Mouse (Mus musculus): ENCODE results near the gene Arid5b. TPM values are rescaled to one million over a fixed set of nuclear protein-coding genes. Genes with fewer than 3 reads are reported as not detected.

The Arid5b gene
- total RNA-seq (2014; fragmentation: Nextera tagmentation) = 0.59 and 1.7 TPM in 2 replicates
- total RNA-seq (2017) = 1.2 and 1.6 TPM in 2 replicates

DNA sequence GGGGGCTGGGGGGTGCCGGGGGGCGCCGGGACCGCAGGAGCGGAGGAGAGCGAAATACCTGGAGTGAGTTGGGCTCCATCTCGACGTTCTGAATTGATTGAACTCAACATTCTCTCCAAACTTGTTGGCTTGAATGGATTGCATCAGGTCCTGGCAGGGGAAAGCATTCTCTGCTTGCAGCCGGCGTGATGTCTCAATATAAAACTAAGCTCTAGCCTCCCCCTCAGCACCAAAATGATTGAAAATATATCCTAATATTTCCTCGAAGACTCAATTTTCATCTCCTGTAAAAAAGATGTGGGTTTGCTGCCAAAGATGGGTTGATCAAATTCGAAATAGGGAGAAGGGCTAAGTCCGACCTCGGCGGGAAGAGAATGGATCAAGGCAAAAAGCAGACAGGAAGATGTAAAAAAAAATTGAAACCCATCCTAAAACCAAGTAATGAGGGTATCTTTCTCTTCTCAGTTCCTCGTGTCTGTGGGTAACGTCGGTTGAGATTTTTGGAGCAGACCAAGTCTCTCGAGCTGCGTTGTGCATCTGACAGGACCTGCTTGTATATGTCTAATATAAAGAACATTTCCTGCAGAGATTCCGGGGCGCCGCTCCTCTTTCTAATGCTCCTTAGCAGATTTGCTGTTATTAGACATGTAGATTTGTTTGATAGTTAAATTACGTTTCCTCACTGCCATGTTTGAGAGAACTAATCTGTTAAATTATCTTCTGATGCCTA is at the start of gene Arid5b:
TSS of gene Arid5b (minus strand) at position 109 of the 730 bp plus-strand sequence.
- ATAC-seq (replicated peaks; ENCODE audit: low FRiP score, low TSS enrichment, poor library complexity, severe bottlenecking) = no peak

DNA sequence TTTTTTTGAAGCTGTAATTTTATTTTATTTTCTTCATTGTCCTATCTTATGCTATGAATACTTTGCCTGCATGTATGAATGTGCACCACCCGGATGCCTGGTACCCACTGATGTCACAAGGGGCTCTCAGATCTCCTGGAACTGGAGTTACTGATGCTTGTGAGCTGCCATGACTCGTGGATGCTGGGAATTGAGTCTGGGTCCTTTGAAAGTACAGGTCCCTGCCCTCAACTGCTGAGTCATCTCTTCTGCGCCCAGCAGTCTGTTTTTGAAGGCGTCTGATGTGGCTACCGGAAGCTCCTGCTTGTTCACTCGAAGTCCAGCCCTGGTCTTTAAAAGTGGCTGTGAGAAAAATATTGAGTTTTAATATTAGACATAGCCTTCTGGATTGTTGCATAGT is 46.8 kb upstream of the Arid5b start:
- no peak for ATAC-seq (replicated peaks; ENCODE audit: low FRiP score, low TSS enrichment, poor library complexity, severe bottlenecking)

DNA sequence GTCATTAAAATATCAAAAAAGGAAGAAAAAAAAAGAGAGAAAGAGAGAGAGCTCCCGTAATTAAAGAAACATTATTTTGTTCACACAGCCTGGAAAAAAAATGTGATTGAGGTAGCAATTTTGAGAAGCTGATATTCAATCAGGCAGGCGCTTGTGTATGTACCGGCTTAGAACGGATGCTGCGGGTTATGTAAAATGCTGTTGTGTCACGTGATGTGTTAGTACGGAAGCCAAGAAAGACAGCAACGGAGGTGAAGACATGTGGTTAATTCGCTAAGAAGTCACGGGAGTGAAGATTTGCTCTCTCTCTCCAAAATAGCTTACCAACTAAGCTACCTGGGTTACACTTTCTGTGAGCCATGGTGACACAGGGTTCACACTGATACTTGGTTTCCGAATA is 45.5 kb upstream of the Arid5b start:
- no peak for ATAC-seq (replicated peaks; ENCODE audit: low FRiP score, low TSS enrichment, poor library complexity, severe bottlenecking)

DNA sequence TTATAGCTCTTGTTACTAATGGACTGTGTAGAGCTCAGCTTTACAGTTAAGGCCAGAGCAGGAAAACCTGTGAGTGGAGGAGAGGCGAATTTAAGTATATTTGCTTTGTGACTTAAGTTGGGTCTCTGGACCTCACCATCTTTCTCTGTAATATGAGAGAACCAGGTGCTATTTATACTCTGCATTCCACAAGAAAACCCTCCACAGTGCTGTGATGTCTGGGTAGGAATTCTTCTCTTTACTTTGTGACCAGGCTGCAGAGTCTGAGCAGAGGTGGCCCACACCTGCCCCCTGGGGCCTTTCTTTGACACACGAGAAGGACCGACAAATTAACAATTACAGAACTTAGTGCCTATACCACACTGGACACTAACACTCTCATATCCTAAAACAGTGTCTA is 44.6 kb upstream of the Arid5b start:
- no peak for ATAC-seq (replicated peaks; ENCODE audit: low FRiP score, low TSS enrichment, poor library complexity, severe bottlenecking)

DNA sequence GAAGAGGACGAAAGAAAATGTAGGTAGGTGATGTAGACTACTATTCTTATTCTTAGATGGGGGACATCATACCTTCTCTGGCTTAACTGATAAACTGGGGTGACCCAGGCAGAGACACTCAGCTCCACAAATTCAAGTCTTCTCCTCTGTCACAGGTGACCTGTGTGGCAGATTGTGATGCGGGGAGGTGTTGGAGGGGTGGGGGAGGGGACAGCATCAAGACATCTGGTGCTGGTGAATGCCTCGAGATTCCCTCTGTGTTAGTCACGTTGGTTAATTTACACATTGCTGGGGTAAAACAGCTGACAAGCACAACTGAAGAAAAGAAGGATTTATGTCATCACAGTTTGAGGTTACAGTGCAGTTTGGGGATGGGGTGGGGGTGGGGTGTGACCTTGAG is 42.4 kb upstream of the Arid5b start:
- ATAC-seq (replicated peaks; ENCODE audit: low FRiP score, low TSS enrichment, poor library complexity, severe bottlenecking) = no peak

DNA sequence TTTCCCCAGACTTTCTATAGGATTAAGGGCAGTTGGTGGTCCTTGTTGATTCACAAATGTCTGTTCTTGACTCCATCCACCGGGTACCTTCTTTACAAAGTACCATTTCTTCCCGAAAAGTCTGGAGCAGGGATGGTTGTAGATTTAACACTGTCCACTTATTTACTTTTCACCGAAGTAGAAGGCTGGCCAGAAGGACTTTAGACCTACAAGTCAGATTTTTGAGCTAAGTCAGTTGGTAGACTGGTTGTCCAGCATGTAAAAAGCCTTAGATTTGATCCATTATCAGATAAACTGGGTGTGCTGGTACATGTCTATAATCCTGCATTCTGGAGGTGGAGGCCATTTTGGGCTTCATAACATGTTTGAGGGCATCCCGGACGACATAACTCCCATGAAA is 42.0 kb upstream of the Arid5b start:
- ATAC-seq (replicated peaks; ENCODE audit: low FRiP score, low TSS enrichment, poor library complexity, severe bottlenecking) = no peak

DNA sequence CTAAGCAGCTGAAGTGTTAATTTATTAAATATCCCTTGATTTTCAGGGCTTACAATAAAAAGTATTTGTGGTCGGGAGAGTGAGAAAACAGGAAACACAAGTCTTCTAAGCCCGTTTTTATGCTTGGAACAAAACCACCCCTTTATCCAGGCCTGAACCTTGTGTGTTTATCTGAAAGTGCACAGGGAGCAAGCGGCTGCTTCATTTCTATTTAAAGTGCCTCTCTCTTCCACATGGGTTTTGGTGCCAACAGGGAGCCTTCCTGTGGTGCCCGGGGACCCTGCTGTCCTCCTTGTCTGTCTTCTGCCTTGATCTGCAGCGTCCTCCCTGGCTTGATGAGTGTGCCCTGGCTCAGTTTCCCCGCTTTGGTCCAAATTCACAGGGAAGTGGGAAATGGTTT is 40.9 kb upstream of the Arid5b start:
- ATAC-seq (replicated peaks; ENCODE audit: low FRiP score, low TSS enrichment, poor library complexity, severe bottlenecking) = no peak

DNA sequence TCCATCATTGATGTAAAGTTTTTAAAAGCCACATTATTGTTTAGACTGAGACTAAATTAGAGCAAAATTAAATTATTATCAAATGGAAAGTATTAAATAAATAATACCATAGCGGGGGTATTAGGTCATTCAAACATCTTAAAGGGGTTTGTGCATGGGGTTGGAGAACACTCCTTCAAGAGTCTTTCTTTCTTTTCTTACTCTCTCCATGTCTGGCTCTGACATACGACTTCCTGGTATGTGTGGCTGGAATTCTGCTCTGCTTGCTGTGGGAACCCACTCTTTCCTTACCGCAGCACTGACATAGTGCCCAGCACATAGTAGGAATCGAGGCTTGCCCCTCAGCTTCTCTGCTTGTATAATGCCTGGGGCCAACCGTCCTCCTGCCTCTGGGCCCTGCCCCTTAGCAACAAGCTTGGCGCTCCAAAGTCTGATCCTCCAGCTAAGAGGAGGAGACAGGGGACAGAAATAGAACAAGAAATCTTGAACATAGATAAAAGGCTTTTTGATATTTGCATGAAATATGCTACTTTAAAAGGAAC is 40.0 kb upstream of the Arid5b start:
- no peak for ATAC-seq (replicated peaks; ENCODE audit: low FRiP score, low TSS enrichment, poor library complexity, severe bottlenecking)

DNA sequence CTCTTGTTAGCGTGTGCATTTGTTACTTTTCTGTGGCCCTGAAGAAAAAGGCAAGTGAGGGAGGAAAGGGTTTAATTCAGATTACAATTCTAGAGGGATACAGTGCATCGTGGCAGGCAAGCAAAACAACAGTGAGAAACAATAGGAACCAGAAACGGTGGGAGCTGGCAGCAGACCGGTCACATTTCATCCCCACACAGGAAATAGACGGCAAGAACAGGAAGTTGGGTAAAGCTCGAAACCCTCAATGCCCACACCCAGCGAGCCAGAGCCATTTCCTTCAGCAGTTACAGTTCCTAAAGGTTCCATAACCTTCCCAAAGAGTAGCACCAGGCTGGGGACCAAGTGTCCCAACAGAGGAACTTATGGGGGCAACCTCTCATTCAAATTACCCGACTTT is 34.2 kb upstream of the Arid5b start:
- no peak for ATAC-seq (replicated peaks; ENCODE audit: low FRiP score, low TSS enrichment, poor library complexity, severe bottlenecking)

DNA sequence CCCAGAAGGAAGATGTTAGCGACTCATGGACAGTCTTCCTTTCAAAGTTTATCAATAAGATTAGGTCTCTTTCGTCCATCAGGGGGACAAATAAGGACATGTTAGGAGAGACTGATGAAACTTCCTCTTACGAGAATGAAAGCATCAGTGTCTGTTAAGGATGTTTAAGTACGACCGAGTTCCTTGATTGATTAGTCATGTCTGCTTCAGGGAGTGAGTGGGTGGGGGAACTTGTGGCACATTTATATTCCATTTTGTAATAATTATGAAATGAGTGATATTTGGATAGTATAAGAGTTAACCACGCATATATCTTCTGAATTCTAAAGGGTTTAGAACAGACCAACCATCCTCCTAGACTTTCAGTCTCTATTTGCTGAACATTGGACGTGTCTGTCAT is 22.5 kb upstream of the Arid5b start:
- ATAC-seq (replicated peaks; ENCODE audit: low FRiP score, low TSS enrichment, poor library complexity, severe bottlenecking) = no peak

DNA sequence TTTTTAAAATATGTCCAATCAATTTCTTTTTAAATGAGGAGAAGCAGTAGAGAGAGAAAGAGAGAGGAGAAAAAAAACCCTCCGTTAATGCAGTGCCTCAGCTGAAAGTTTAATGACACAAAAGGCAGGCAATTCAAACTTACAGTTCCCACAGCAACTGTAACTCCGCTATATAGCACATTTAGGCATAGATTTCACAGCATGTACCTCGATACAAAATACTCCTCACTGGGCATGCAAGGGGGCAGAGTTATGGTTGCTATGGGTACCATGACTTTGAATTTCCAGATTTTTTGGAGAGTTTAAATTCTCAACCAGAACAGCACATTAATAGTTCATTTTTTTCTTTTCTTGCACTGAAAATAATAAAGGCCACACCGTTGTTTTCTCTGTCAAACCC is 10.9 kb upstream of the Arid5b start:
- no peak for ATAC-seq (replicated peaks; ENCODE audit: low FRiP score, low TSS enrichment, poor library complexity, severe bottlenecking)

DNA sequence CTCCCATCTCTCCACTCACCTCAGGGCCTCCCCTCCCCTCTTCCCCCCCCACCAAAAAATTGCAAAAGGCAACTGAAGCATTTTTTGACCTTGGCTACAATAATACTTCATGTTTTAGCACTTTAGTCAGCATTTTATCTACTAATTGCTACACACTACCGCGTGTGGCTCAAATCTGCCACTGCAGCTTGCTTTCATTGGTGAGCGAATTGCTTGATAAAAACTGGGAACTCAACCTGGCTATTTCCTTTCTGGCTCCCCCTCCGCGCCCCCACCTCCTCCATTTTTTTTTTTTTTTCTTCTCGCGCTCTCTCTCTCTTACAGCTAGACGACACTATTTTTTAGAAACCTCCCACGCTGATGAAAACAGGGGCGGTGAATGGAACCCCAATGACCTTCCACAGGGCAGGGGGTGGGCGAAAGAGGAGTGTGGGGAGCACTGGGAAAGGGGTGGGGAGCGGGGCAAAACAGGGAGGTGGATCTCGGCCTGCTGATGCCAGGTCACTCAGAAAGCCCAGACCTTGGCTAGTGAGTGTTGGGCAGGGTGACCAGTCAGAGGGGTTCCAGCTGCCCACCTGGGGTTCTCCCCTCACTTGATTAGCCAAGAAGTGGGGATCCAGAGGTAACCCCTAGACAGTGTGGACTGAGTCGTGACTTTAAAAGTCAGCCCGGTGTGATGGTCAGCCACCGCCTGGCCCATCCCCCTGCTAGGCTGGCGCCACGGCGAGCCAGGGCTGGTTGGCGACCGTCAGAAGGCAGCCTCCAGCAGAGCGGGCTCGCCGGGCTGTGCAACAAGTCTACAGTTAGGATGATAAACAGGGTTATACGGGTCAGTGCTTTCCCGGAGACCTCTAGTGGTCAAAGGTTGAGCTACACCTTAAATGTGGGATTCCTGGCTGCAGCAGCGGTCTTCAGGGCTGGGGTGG is 4.2 kb upstream of the Arid5b start:
- peak; percentile 94 for ATAC-seq (replicated peaks; ENCODE audit: low FRiP score, low TSS enrichment, poor library complexity, severe bottlenecking)

DNA sequence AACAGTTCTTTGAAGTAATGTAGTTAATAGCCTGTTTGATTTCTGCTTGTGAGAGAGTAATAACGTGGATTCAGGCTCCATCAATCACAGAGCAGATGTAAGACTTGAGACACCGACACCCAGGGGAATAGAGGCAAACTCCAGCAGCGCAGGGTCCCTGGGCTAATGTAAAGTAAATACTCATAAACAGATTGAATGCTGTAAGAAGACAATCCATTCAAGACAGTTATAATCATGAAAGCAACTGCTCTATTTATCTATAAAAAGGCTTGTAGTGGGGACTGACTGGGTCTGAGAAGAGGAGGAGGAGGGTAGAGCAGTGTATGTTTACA is 3.2 kb upstream of the Arid5b start:
- no peak for ATAC-seq (replicated peaks; ENCODE audit: low FRiP score, low TSS enrichment, poor library complexity, severe bottlenecking)

DNA sequence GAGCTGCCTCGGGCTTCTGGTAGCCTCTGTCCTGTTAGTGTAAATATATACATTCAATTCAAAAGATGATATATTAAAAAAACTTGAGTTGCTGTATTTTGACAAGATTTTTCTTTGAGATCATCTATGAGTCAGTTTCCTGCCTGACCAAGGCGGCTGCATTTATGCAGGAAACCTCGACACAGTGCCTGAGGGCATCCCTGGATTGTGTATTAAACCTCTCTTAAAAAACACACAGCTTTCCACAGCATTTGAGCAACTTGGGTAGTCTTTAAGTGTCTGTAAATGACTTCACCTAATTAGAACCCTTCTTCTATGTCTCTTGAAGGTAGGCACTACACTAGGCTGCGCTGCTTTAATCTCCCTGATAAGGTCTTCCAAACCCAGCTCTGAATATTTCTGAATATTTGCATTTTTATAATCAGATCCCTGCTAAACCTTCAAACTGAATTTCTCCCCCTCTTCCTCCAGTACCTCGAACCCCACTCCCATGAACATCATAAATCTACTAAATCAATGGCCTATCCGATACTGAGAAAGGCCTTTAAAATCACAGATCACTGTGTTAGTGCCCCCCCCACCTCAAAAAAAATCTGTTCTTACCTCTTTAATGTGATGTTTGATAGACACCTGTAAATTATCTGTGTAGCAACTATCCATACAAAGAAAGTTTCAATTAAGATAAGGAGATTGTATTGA is 2.7 kb upstream of the Arid5b start:
- no peak for ATAC-seq (replicated peaks; ENCODE audit: low FRiP score, low TSS enrichment, poor library complexity, severe bottlenecking)

DNA sequence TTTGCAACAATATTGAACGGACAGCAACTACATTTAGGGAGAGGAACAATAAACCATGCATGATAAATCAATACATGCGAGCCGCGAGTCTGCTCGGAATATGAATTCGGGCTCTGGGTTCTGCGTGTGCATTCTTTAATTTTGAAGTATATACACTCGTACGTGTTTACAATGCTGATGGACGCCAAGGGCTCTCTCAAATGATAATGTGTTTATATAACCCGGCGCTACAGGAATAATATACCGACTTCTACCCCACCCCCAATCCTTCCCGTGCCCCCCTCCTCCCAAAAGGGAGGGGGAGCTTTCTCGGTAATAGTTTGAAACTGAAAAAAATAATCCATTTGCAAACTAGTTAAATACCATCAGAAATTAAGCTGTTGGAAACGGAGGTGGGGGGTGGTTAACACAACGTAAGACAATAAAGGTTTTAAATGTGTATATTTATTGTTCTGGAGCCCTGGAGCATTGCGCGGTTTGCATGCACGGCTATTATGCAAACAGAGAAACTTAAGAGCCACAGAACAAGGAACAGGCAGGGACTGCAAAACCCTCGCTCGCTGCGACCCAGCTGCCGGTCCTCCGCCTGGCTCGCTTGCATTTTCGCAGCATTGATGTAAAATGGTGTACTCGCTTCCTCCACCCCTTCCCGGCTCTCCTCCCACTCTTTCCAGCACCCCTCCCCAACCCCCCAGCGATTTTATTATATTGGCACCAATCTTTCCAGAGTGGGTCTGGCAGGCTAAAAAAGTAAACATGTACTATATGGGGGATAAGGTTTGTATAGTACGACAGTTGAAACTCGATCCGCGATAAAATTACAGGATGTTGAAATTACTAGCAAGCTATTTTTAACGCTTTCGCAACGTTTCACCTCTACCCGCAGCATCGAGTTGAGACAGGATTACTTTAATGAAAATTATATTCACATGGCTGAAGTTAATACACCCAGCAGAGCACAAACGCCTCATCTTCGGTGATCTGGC is 1.3 kb upstream of the Arid5b start:
- ATAC-seq (replicated peaks; ENCODE audit: low FRiP score, low TSS enrichment, poor library complexity, severe bottlenecking) = no peak

DNA sequence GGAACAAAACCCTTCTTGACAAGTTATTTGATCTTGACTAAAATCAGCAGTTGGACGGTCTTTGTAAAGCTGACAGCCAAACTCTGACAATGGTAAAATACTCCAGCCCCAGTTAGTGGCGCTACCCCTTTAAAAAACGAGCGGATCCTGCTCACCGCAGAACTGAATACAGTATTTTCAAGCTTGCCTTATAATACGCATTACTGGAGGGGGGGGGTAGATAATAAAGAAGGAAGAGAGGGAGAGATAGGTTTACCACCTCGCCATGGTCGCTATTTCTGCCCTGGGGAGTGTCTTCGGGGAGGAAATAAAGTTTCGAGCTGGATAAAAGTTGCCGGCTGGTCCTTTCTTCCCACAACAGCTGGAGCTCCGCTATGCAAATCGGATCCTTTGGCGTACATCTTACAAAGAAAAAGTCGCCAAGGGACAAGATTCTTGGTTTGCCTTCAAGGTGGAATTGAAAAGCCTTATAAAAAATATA is 829 bp downstream of the Arid5b start:
- ATAC-seq (replicated peaks; ENCODE audit: low FRiP score, low TSS enrichment, poor library complexity, severe bottlenecking) = peak; percentile 36; the same call in 1 of the 2 replicates

DNA sequence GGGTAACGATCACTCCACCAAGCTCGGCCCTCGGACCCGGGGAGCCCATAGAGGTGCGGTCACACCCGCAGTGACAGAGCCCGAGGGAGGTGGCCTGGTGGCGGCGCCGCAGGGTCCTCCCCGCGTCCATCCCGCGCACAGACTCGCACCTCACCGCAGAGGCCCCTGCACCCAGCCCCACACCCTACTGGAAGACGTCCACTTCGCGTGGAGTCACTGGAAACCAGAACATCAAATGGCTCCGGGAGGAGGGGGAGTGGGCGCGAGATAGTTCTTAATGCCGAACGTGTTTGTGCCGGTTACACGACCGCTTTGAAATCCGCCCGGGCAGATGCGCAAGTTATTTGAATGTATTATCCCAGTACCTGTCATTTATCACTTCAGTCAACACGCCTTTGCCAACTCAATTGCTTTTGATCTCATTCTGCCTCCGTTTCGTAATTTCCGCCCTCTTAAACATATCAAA is 1.5 kb downstream of the Arid5b start:
- ATAC-seq (replicated peaks; ENCODE audit: low FRiP score, low TSS enrichment, poor library complexity, severe bottlenecking) = 0 out of 2 replicates have a peak, but pooled peaks have one; percentile 22

DNA sequence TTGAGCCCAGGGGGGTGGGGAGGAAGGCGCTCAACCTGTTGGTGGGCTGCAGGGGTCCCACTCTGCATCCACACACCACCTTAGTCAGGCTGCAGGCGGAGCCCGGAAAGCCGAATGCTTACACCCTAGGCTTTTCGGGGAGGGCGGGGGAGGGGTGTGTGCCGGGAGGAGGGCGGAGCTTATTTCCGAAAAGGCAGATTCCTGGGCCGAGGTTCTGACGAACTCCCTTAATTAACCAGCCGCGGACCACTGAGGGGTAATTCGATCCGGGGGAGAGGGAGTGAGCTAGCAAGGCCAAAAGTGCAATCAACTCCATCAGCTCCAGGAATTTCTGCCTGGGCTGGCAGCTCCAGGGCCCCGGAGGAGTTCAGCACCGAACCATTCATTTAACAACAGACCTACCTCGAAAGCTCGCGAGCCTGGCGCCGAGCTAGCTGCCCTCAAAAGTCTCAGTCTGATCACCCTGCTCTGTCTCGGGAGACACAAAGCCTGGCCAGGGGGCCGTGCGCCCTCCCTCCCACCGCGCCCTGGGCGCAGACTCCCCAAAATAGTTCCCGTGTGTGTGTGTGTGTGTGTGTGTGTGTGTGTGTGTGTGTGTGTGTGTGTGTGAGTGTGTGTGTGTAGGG is 2.1 kb downstream of the Arid5b start:
- peak; percentile 54 for ATAC-seq (replicated peaks; ENCODE audit: low FRiP score, low TSS enrichment, poor library complexity, severe bottlenecking)
